Mouse (Mus musculus): Measurements from ENCODE around the gene Hmgcs2. TPM values are rescaled to one million over a fixed set of nuclear protein-coding genes. Genes with fewer than 3 reads are reported as not detected.

Gene Hmgcs2
- 15.3 and 17.7 TPM in 2 replicates for polyA plus RNA-seq (2015; fragmentation: Nextera tagmentation; extraction: Ambion mirVana)

DNA sequence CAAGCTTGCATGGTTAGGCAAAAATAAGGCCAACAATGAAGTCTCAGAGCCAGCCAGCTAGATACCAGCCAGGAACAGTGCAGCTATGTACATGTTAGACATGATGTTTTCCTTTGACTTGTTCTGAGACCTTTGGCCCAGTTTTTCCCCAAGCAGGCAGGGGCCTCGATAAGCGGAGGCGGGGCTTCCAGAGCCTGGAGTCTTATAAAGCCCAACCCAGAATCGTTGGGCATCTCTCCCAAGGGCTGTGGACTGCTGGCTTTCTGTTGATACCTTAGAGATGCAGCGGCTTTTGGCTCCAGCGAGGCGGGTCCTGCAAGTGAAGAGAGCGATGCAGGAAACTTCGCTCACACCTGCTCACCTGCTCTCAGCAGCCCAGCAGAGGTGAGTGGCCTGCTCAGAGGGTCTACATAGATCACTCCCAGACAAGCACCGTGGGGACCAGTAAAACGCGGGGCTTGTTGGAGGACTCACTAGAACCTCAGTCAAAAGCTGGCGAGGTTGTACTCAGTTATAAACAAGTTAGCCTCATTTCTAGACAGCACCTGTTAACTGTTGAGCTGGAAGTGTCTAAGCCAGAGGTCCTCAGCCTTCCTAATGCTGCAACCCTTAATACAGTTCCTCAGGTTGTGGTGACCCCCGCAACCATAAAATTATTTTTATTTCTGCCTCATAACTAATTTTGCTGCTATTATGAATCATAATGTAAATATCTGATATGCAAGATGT is at the start of gene Hmgcs2:
TSS of gene Hmgcs2 (plus strand) at position 232 of the 729 bp plus-strand sequence.
- peak; percentile 53; the same call in 1 of the 2 replicates for ATAC-seq (ENCODE audit: low FRiP score)
- no peaks in the 10 kb centered on the region for H3K36me3 ChIP-seq
- no peak within 1 kb of the TSS for H3K4me3 ChIP-seq (replicated peaks)
- H3K27ac ChIP-seq (replicated peaks), result no peak within 1 kb of the TSS
- H3K4me1 ChIP-seq, result 0 out of 2 replicates have a peak, but pooled peaks cover 8% of the 10 kb centered on the region
- H3K9ac ChIP-seq (replicated peaks), result no peak within 1 kb of the TSS
- H3K9me3 ChIP-seq (replicated peaks), result no peaks in the 10 kb centered on the region
- peak within 1 kb of the TSS; percentile 11 for H3K4me2 ChIP-seq
- H3K27me3 ChIP-seq (replicated peaks), result no peaks in the 10 kb centered on the region
- 67% methylated on average over 14 of the region's 14 CpGs for WGBS

DNA sequence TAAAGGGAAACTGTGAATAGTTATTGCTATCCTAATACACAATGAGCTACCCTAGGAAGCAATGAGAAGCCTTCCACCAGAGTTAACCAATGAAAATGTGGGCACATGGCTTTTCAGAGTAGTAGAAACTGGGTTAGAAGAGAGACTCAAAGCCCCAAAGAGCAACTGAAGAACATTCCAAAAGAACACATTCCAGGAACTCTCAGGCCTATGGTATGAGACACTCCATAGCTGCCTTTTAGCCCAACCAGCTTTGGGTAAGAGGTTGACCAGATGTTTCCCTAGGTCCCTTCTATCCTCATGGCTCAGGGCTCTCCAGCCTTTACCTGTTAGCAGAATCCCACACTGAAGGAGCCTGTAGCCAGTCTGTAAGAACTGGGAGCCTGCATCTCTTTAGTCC is 46.7 kb upstream of the Hmgcs2 start:
- no peaks in the 10 kb centered on the region for H3K27me3 ChIP-seq (replicated peaks)
- no peak overlapping the region for H3K4me2 ChIP-seq
- no peak for ATAC-seq (ENCODE audit: low FRiP score)
- H3K9ac ChIP-seq (replicated peaks), result no peak overlapping the region
- H3K4me3 ChIP-seq (replicated peaks), result no peak overlapping the region
- H3K27ac ChIP-seq (replicated peaks), result no peak overlapping the region
- no peaks in the 10 kb centered on the region for H3K4me1 ChIP-seq
- H3K9me3 ChIP-seq (replicated peaks), result no peaks in the 10 kb centered on the region
- H3K36me3 ChIP-seq, result no peaks in the 10 kb centered on the region

DNA sequence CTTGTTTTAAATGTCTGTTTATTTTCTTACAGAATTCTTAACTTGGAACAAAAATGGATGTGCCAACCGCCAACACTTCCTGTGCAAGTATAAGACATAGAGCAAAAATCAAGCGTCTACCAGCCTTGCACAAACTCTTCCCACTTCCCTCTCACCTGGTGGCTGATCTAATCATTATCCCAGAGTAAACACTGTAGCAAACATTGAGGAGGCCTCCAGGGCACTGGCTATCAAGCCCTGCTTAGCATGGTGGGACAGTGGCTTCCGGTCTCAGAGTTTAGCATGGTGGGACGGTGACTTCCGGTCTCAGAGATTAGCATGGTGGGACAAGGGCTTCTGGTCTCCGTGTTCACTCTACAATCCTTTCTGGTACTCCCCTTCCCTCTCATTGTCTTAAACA is 44.0 kb upstream of the Hmgcs2 start:
- no peak overlapping the region for H3K9ac ChIP-seq (replicated peaks)
- no peaks in the 10 kb centered on the region for H3K36me3 ChIP-seq
- H3K27ac ChIP-seq (replicated peaks), result no peak overlapping the region
- no peaks in the 10 kb centered on the region for H3K9me3 ChIP-seq (replicated peaks)
- ATAC-seq (ENCODE audit: low FRiP score), result no peak
- H3K4me2 ChIP-seq, result no peak overlapping the region
- H3K4me3 ChIP-seq (replicated peaks), result no peak overlapping the region
- H3K27me3 ChIP-seq (replicated peaks), result no peaks in the 10 kb centered on the region
- H3K4me1 ChIP-seq, result no peaks in the 10 kb centered on the region
- 87% methylated on average over 6 of the region's 6 CpGs for WGBS

DNA sequence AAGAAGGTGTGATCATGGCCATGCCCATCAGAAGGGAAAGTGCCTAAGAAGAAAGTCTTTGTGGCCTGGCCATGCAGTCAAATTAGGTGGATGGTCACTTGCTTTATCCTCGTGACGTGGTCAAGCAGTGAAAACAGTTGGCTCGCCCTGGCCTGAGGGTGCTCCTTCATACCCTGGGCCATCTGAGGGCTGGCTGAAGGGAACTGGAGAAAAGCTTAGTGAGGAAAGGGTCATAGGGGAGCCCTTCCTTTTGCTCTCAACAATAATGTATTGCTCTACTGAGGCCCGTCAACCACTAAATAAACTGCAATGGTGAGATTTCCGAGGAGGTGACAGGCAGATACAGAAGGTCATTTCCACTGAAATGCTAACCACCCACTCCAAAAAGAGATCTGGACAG is 43.0 kb upstream of the Hmgcs2 start:
- WGBS, result 58% methylated on average over 5 of the region's 5 CpGs
- no peak overlapping the region for H3K4me2 ChIP-seq
- no peaks in the 10 kb centered on the region for H3K27me3 ChIP-seq (replicated peaks)
- H3K27ac ChIP-seq (replicated peaks), result no peak overlapping the region
- no peak overlapping the region for H3K9ac ChIP-seq (replicated peaks)
- ATAC-seq (ENCODE audit: low FRiP score), result no peak
- no peaks in the 10 kb centered on the region for H3K36me3 ChIP-seq
- H3K4me1 ChIP-seq, result no peaks in the 10 kb centered on the region
- H3K9me3 ChIP-seq (replicated peaks), result no peaks in the 10 kb centered on the region
- no peak overlapping the region for H3K4me3 ChIP-seq (replicated peaks)

DNA sequence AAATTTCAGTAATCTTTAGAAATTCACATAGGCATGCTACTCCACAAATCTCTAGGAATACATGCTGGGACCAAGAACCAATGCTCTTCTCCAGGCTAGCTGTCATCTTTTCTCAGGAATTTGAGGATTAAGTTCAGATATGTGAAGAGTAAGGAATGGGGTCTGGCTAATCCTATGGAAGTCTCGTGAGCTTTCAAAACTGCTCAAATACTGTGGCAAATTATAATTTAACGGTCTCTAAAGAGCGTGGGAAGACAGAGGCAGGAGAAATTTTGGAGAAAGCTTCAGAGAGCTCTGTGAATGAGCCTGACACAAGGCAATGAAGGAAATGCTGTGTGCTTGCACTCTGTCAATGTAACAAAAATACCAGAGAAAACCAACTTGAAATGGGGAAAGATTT is 42.1 kb upstream of the Hmgcs2 start:
- 62% methylated on average over 3 of the region's 3 CpGs for WGBS
- Histone ChIP-seq H3K9me3 (replicated peaks) (no peaks in the 10 kb centered on the region), H3K36me3 (no peaks in the 10 kb centered on the region), H3K4me1 (no peaks in the 10 kb centered on the region), H3K4me2 (no peak overlapping the region), H3K4me3 (replicated peaks) (no peak overlapping the region), H3K9ac (replicated peaks) (no peak overlapping the region), H3K27ac (replicated peaks) (no peak overlapping the region), H3K27me3 (replicated peaks) (no peaks in the 10 kb centered on the region)
- no peak for ATAC-seq (ENCODE audit: low FRiP score)

DNA sequence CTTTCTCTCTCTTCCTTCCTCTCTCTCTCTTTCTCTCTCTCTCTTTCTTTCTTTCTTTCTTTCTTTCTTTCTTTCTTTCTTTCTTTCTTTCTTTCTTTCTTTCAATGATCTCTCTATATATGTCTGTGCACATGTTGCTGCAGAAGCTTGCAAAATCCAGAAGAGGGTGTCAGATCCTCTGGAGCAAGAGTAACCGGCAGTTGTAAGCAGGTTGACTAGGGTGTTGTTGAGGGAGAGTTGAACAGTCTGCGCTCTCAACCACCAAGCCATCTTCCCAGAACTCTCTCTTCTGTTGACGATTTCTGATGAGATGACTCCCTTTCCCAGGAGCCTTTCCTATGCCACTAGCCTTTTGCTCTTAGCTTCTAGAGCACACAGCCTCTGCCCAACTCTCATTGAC is 38.2 kb upstream of the Hmgcs2 start:
- no peaks in the 10 kb centered on the region for H3K36me3 ChIP-seq
- no peak overlapping the region for H3K9ac ChIP-seq (replicated peaks)
- no peaks in the 10 kb centered on the region for H3K4me1 ChIP-seq
- no peak overlapping the region for H3K4me2 ChIP-seq
- H3K4me3 ChIP-seq (replicated peaks), result no peak overlapping the region
- H3K27me3 ChIP-seq (replicated peaks), result no peaks in the 10 kb centered on the region
- ATAC-seq (ENCODE audit: low FRiP score), result no peak
- H3K9me3 ChIP-seq (replicated peaks), result no peaks in the 10 kb centered on the region
- 85% methylated on average over 3 of the region's 3 CpGs for WGBS
- no peak overlapping the region for H3K27ac ChIP-seq (replicated peaks)

DNA sequence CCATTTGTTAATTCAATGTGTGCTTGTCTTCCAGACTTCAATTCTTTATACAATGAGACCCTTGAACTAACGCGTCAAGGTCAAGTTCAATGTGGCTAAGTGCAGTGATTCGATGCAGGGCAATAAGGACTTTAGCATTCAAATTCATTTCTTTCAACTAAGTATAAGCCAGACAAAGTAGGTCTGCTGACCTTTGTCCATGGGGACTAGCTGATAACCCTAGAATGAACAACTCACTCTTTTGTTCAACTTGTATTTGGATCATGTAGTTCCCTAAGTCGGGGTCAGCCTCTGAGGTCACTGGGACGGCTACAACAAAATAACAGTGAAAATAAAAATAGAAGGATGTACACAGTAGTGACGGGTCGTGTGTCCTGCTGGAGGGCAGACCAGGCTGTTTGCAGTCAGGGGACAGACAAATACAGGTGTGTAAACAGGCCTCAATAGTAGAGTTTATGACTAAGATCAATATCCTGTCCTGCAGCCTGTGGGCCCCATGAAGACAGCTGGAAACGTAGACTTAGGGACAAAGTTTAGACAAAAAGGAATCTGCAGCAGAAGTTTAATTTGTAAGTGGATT is 37.7 kb upstream of the Hmgcs2 start:
- no peak overlapping the region for H3K4me2 ChIP-seq
- no peaks in the 10 kb centered on the region for H3K27me3 ChIP-seq (replicated peaks)
- no peak for ATAC-seq (ENCODE audit: low FRiP score)

DNA sequence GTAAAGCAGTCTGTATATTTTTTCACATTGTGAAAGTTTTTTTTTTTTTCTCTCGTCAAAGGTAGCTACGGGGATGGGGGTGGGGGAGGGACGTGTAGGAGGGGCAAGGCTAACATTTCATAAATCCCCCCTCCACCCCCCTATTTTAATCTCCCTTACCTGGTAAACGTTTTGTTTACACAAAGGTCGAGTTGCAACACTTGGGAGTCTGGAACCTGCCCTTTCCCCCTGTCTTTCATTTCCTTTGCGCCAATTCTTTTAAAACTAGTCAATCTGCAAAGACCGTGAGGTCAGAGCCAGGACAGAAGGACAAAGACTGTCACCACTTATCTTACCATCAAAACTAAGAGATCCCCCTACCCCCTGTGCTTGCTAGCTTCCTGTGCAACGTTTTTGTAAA is 34.3 kb upstream of the Hmgcs2 start:
- Histone ChIP-seq H3K27me3 (replicated peaks) (no peaks in the 10 kb centered on the region), H3K9ac (replicated peaks) (no peak overlapping the region)
- 24% methylated on average over 8 of the region's 8 CpGs for WGBS

More for the DNA sequence above, 37.7 kb upstream of the Hmgcs2 start:
- no peak overlapping the region for H3K27ac ChIP-seq (replicated peaks)
- no peaks in the 10 kb centered on the region for H3K36me3 ChIP-seq
- no peak overlapping the region for H3K4me3 ChIP-seq (replicated peaks)
- no peak overlapping the region for H3K9ac ChIP-seq (replicated peaks)
- WGBS, result 69% methylated on average over 8 of the region's 8 CpGs
- H3K9me3 ChIP-seq (replicated peaks), result no peaks in the 10 kb centered on the region
- no peaks in the 10 kb centered on the region for H3K4me1 ChIP-seq

DNA sequence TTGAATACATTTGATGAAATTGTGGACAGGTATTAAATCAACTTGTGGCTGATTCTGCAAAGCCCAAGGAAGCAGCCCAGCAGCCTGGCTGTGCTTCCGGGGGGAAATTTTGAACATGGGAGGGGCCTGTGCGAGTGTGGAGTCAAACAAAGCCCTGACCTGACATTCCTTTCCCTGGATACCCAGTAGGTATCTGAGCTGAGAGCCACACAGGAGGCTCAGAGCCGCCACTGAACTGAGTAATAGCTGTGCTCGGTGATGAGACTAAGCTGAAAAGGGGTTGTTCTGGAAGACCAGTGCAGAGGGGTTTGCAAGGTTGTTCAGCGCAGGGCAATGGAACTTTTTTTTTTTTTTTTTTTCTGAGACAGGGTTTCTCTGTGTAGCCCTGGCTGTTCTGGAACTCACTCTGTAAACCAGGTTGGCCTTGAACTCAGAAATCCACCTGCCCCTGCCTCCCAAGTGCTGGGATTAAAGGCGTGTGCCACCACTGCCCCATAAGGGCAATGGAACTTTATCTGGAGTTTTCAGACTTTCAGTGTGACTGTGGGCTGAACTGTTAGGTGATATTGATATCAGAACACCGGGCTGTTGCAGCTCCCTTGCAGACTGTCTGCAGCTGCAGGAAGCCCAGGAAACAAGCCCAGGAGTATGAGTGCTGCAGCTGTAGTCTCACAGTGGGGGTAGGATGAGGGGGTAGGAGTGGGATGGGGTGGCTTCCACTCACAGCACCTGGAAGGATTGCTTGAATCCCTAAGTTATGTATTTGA is 33.1 kb upstream of the Hmgcs2 start:
- ATAC-seq (ENCODE audit: low FRiP score), result no peak
- H3K9me3 ChIP-seq (replicated peaks), result no peaks in the 10 kb centered on the region
- no peaks in the 10 kb centered on the region for H3K36me3 ChIP-seq
- no peaks in the 10 kb centered on the region for H3K27me3 ChIP-seq (replicated peaks)
- H3K9ac ChIP-seq (replicated peaks), result no peak overlapping the region
- H3K4me2 ChIP-seq, result no peak overlapping the region
- H3K4me1 ChIP-seq, result no peaks in the 10 kb centered on the region
- no peak overlapping the region for H3K4me3 ChIP-seq (replicated peaks)
- H3K27ac ChIP-seq (replicated peaks), result no peak overlapping the region
- 48% methylated on average over 7 of the region's 7 CpGs for WGBS

More for the DNA sequence above, 34.3 kb upstream of the Hmgcs2 start:
- H3K4me3 ChIP-seq (replicated peaks), result no peak overlapping the region
- H3K4me1 ChIP-seq, result no peaks in the 10 kb centered on the region
- H3K4me2 ChIP-seq, result no peak overlapping the region
- no peaks in the 10 kb centered on the region for H3K9me3 ChIP-seq (replicated peaks)
- H3K36me3 ChIP-seq, result no peaks in the 10 kb centered on the region
- no peak overlapping the region for H3K27ac ChIP-seq (replicated peaks)
- no peak for ATAC-seq (ENCODE audit: low FRiP score)

DNA sequence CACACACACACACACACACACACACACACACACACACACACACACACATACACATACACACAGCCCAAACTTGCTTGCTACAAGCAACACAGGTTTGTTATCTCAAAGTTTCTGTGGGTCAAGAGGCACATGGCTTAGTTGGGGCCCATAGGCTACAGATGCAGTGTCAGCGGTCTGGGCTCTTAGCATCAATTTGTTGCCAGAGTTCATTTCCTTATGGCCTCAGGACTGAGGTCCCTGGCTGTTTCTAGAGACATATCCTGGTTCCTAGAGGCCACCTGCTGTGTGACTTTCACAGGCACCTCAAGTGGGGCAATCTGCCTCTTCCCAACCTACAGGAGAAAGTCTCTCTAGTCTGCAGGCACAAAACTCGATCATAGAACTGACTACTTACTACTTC is 30.9 kb upstream of the Hmgcs2 start:
- no peaks in the 10 kb centered on the region for H3K9me3 ChIP-seq (replicated peaks)
- no peak overlapping the region for H3K4me2 ChIP-seq
- H3K4me1 ChIP-seq, result no peaks in the 10 kb centered on the region
- H3K27me3 ChIP-seq (replicated peaks), result no peaks in the 10 kb centered on the region
- 88% methylated on average over 2 of the region's 2 CpGs for WGBS
- no peak overlapping the region for H3K9ac ChIP-seq (replicated peaks)
- H3K27ac ChIP-seq (replicated peaks), result no peak overlapping the region
- no peak for ATAC-seq (ENCODE audit: low FRiP score)
- H3K4me3 ChIP-seq (replicated peaks), result no peak overlapping the region
- no peaks in the 10 kb centered on the region for H3K36me3 ChIP-seq

DNA sequence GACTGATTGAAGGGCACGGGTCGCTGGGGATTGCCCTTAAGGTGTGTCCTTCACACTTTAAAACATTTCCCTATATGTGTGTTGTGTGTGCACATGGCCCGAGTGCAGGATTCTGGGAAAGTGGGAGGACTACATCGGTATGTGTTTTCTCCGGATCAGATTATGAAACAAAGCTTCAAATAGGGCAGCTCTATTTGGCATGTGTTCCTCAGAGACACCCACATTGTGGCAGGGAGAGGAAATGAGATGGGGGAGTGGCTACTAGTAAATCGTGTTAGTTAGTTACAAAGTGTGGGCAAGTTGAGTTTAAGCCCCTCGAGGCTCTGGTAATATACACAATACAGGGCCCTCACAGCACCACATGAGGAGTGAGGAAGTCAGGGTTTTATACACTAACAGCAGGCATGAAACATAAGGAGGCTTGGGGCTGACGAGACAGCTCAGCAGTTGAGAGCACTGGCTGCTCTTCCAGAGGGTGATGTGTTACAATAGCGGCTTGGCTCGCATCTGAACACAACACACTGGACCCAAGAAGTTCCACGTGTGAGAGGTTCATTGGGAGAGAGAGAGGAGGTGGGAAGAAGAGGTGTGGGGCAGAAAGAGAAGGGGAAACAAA is 30.3 kb upstream of the Hmgcs2 start:
- H3K9me3 ChIP-seq (replicated peaks), result no peaks in the 10 kb centered on the region
- H3K27ac ChIP-seq (replicated peaks), result no peak overlapping the region
- H3K4me2 ChIP-seq, result no peak overlapping the region
- H3K27me3 ChIP-seq (replicated peaks), result no peaks in the 10 kb centered on the region
- no peaks in the 10 kb centered on the region for H3K4me1 ChIP-seq
- WGBS, result 88% methylated on average over 11 of the region's 11 CpGs
- H3K36me3 ChIP-seq, result no peaks in the 10 kb centered on the region
- no peak overlapping the region for H3K4me3 ChIP-seq (replicated peaks)
- H3K9ac ChIP-seq (replicated peaks), result no peak overlapping the region
- no peak for ATAC-seq (ENCODE audit: low FRiP score)

Data from neural tube, embryonic 15.5 days (tissue).